ENCODE assay signal across 23 mouse cellular contexts in the genomic region with DNA sequence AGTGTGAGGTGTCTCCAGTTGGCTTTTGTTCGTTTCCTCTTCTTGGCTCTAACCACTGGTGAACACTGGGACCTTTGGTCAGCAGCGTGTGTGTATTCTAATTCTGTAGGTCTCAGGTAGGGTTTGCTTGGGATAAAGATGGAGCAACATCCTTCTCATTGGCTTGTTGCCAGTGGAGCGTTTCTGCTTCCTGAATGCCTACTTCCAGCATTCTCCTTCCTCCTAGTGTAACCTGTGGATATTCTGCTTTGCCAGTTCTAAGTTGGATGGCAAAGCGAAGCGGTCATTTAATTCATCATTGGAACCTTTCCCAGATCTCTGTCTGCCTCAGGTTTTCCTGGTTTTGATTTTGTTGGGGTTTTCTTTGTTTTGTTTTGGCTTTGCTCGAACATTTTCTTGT. TPM values are rescaled to one million over a fixed set of nuclear protein-coding genes. Genes with fewer than 3 reads are reported as not detected.
DNase-seq lines count a peak whose midpoint lies in the region; ATAC-seq lines count a peak whose summit lies in the region.
"Had no signal": no experiment of that assay in that cellular context is flagged by ENCODE, and none has a peak within 500 bp of the region (broad histone marks: within the 10 kb centered on the region; RNA-seq: fewer than 3 reads in every experiment).

No protein-coding gene starts in this region.

- ATAC-seq in embryonic facial prominence, embryonic 14.5 days (ENCODE audit: low read depth) = no peak
- no peak for ATAC-seq in kidney, embryonic 15.5 days (replicated peaks; ENCODE audit: low FRiP score)
- no peak for ATAC-seq in neural tube, embryonic 13.5 days (ENCODE audit: low read depth)
- ATAC-seq: activated CD4-positive, CD25-positive, alpha-beta regulatory T cell, adult 4 months had no signal

- H3K27ac ChIP-seq in embryonic facial prominence, embryonic 14.5 days (replicated peaks; ENCODE audit: low read depth, low read length) = peak overlapping the region; percentile 23; the same call in 1 of the 2 replicates
- H3K27ac ChIP-seq in embryonic facial prominence, embryonic 10.5 days (replicated peaks) = no peak overlapping the region
- 0 out of 2 replicates have a peak overlapping the region, but pooled peaks have one; percentile 9 for H3K27ac ChIP-seq in kidney, embryonic 15.5 days
- peak overlapping the region; percentile 42; the same call in 1 of the 2 replicates for H3K27ac ChIP-seq in neural tube, embryonic 13.5 days (replicated peaks)
- H3K27ac ChIP-seq: intestine, embryonic 15.5 days; liver, embryonic 13.5 days; midbrain, embryonic 12.5 days; stomach, embryonic 15.5 days had no signal

- peak; percentile 32 for DNase-seq in embryonic facial prominence, embryonic 14.5 days (ENCODE audit: low spot score)
- no peak for DNase-seq in embryonic facial prominence, embryonic 10.5 days (ENCODE audit: low spot score)
- DNase-seq in kidney, postnatal 14 days = no peak
- DNase-seq in neural tube, embryonic 10.5 days (ENCODE audit: extremely low spot score, low spot score) = no peak
- no peak for DNase-seq in gastrocnemius, postnatal 36 days
- DNase-seq: adrenal gland, adult 8-10 months; B cell, adult 2 months; gastrocnemius, postnatal 14 days; heart, adult 18-20 months; liver, embryonic 13.5 days; right cerebral cortex, adult 18-20 months; thymus, postnatal 25 days had no signal

- WGBS in embryonic facial prominence, embryonic 14.5 days = 64% methylated on average over 6 of the region's 6 CpGs
- WGBS in embryonic facial prominence, embryonic 10.5 days = 91% methylated on average over 6 of the region's 6 CpGs
- WGBS in kidney, embryonic 15.5 days = 78% methylated on average over 6 of the region's 6 CpGs
- WGBS in neural tube, embryonic 13.5 days = 77% methylated on average over 6 of the region's 6 CpGs

- intact Hi-C loops in gastrocnemius, postnatal 36 days (cut with DNase I) = no loop called here

- H3K9me3 ChIP-seq in embryonic facial prominence, embryonic 14.5 days (ENCODE audit: control insufficient read depth, low read length) = no peaks in the 10 kb centered on the region
- H3K9me3 ChIP-seq in embryonic facial prominence, embryonic 10.5 days = no peaks in the 10 kb centered on the region
- no peaks in the 10 kb centered on the region for H3K9me3 ChIP-seq in kidney, embryonic 15.5 days (replicated peaks)
- H3K9me3 ChIP-seq in neural tube, embryonic 13.5 days = no peaks in the 10 kb centered on the region
- H3K9me3 ChIP-seq: G1E; heart, embryonic 12.5 days; hindbrain, embryonic 12.5 days; intestine, embryonic 15.5 days; liver, embryonic 13.5 days; midbrain, embryonic 12.5 days; stomach, embryonic 15.5 days had no signal

- no peak overlapping the region for H3K9ac ChIP-seq in embryonic facial prominence, embryonic 14.5 days (ENCODE audit: low read depth, low read length)
- H3K9ac ChIP-seq in kidney, embryonic 15.5 days = no peak overlapping the region
- H3K9ac ChIP-seq in neural tube, embryonic 13.5 days = no peak overlapping the region
- H3K9ac ChIP-seq: heart, embryonic 12.5 days; hindbrain, embryonic 12.5 days; intestine, embryonic 15.5 days; liver, embryonic 13.5 days; midbrain, embryonic 12.5 days; stomach, embryonic 15.5 days had no signal

- H3K27me3 ChIP-seq in embryonic facial prominence, embryonic 14.5 days (replicated peaks; ENCODE audit: control insufficient read depth, insufficient read depth, low read length) = no peaks in the 10 kb centered on the region
- H3K27me3 ChIP-seq in embryonic facial prominence, embryonic 10.5 days (replicated peaks; ENCODE audit: low read depth, poor library complexity, severe bottlenecking) = no peaks in the 10 kb centered on the region
- H3K27me3 ChIP-seq in kidney, embryonic 15.5 days = no peaks in the 10 kb centered on the region
- no peaks in the 10 kb centered on the region for H3K27me3 ChIP-seq in neural tube, embryonic 13.5 days
- H3K27me3 ChIP-seq: CH12.LX; heart, embryonic 12.5 days; hindbrain, embryonic 12.5 days; intestine, embryonic 15.5 days; liver, embryonic 13.5 days; stomach, embryonic 15.5 days had no signal

- H3K36me3 ChIP-seq in embryonic facial prominence, embryonic 14.5 days (ENCODE audit: control insufficient read depth, insufficient read depth, low read length) = no peaks in the 10 kb centered on the region
- no peaks in the 10 kb centered on the region; the same call in 1 of the 2 replicates for H3K36me3 ChIP-seq in embryonic facial prominence, embryonic 10.5 days (replicated peaks)
- peaks cover under 1% of the 10 kb centered on the region; the same call in 1 of the 2 replicates for H3K36me3 ChIP-seq in kidney, embryonic 15.5 days
- H3K36me3 ChIP-seq in neural tube, embryonic 13.5 days = no peaks in the 10 kb centered on the region
- H3K36me3 ChIP-seq: heart, embryonic 12.5 days; hindbrain, embryonic 12.5 days; intestine, embryonic 15.5 days; liver, embryonic 13.5 days; midbrain, embryonic 12.5 days; stomach, embryonic 15.5 days had no signal

- H3K4me1 ChIP-seq in embryonic facial prominence, embryonic 14.5 days (ENCODE audit: control insufficient read depth, insufficient read depth, low read length) = peaks cover 42% of the 10 kb centered on the region
- H3K4me1 ChIP-seq in embryonic facial prominence, embryonic 10.5 days = peaks cover 50% of the 10 kb centered on the region
- H3K4me1 ChIP-seq in kidney, embryonic 15.5 days = peaks cover 64% of the 10 kb centered on the region
- H3K4me1 ChIP-seq in neural tube, embryonic 13.5 days (replicated peaks) = peaks cover 66% of the 10 kb centered on the region

- no peak overlapping the region for H3K4me3 ChIP-seq in embryonic facial prominence, embryonic 14.5 days (ENCODE audit: low read depth, low read length)
- H3K4me3 ChIP-seq in embryonic facial prominence, embryonic 10.5 days = no peak overlapping the region
- H3K4me3 ChIP-seq in kidney, embryonic 15.5 days (replicated peaks) = no peak overlapping the region
- H3K4me3 ChIP-seq in neural tube, embryonic 13.5 days = no peak overlapping the region
- H3K4me3 ChIP-seq: erythroblast, embryonic 14.5 days; heart, embryonic 12.5 days; hindbrain, embryonic 12.5 days; intestine, embryonic 15.5 days; liver, embryonic 13.5 days; midbrain, embryonic 12.5 days; stomach, embryonic 15.5 days had no signal

- H3K4me2 ChIP-seq in embryonic facial prominence, embryonic 14.5 days (ENCODE audit: low read depth, low read length) = no peak overlapping the region
- H3K4me2 ChIP-seq in kidney, embryonic 15.5 days = no peak overlapping the region
- H3K4me2 ChIP-seq in neural tube, embryonic 13.5 days = no peak overlapping the region
- H3K4me2 ChIP-seq: heart, embryonic 12.5 days; hindbrain, embryonic 12.5 days; intestine, embryonic 15.5 days; liver, embryonic 13.5 days; midbrain, embryonic 12.5 days; stomach, embryonic 15.5 days had no signal

RNA-seq across cellular contexts. Expression of a gene that starts 59.3 kb away (rescaled TPM):
- polyA plus RNA-seq in embryonic facial prominence, embryonic 14.5 days (2014; fragmentation: Nextera tagmentation; extraction: Ambion mirVana) = 37.3 and 40.9 TPM in 2 replicates
- polyA plus RNA-seq in embryonic facial prominence, embryonic 10.5 days (2016; fragmentation: Nextera tagmentation; extraction: Ambion mirVana) = 50.3 and 52.5 TPM in 2 replicates
- polyA plus RNA-seq in kidney, embryonic 15.5 days (2015; fragmentation: Nextera tagmentation; extraction: Ambion mirVana) = 46.0 and 48.3 TPM in 2 replicates
- 33.9 and 39.9 TPM in 2 replicates for polyA plus RNA-seq in neural tube, embryonic 13.5 days (2015; fragmentation: Nextera tagmentation; extraction: Ambion mirVana)
- total RNA-seq in gastrocnemius, postnatal 36 days (2021) = 10 to 100 TPM; 16.9 to 18.0 TPM
